Mouse (Mus musculus) limb, embryonic 12.5 days (tissue): Measurements from ENCODE around the gene Tbcc. TPM values are rescaled to one million over a fixed set of nuclear protein-coding genes. Genes with fewer than 3 reads are reported as not detected.

Source experiments
- ATAC-seq: fragments of 200-750 bp; cut with Nextera tagmentation; 2 replicates; pipeline ENCODE4 v1.8.0; 2017; ENCODE audit warnings: low read depth, moderate TSS enrichment; ENCODE audit not compliant: insufficient number of reproducible peaks, insufficient read depth, low FRiP score, low TSS enrichment
- H3K27ac ChIP-seq: fragments of 300-500 bp; sonication (generic); 2 replicates; pipeline ENCODE4 v1.5.1; 2016; ENCODE audit warnings: mild to moderate bottlenecking, moderate library complexity
- H3K27me3 ChIP-seq: fragments of 300-500 bp; sonication (generic); 2 replicates; pipeline ENCODE4 v1.6.1; 2016; ENCODE audit warnings: mild to moderate bottlenecking, moderate library complexity
- H3K36me3 ChIP-seq: fragments of 300-500 bp; sonication (generic); 2 replicates; pipeline ENCODE4 v1.6.1; 2016; ENCODE audit warnings: mild to moderate bottlenecking, moderate library complexity
- H3K4me1 ChIP-seq: fragments of 300-500 bp; sonication (generic); replicated peaks from 2 replicates; pipeline ENCODE4 v1.6.1; 2016
- H3K4me2 ChIP-seq: fragments of 300-500 bp; sonication (generic); 2 replicates; pipeline ENCODE4 v1.6.1; 2016; ENCODE audit warnings: mild to moderate bottlenecking, moderate library complexity
- H3K4me3 ChIP-seq: fragments of 300-500 bp; sonication (generic); replicated peaks from 2 replicates; pipeline ENCODE4 v1.5.1; 2016; ENCODE audit warnings: mild to moderate bottlenecking
- H3K9ac ChIP-seq: fragments of 300-500 bp; sonication (generic); replicated peaks from 2 replicates; pipeline ENCODE4 v1.6.1; 2016; ENCODE audit warnings: mild to moderate bottlenecking, moderate library complexity
- H3K9me3 ChIP-seq: fragments of 300-500 bp; sonication (generic); 2 replicates; pipeline ENCODE4 v1.6.1; 2016; ENCODE audit warnings: mild to moderate bottlenecking, moderate library complexity
- WGBS: fragments of 180-500 bp; shearing (Covaris S2); methylation state at CpG from one replicate; pipeline ENCODE4 v1.1.7; 2016; 5-methylcytosine and 5-hydroxymethylcytosine counted together
- polyA plus RNA-seq: library from polyadenylated mRNA; unstranded; fragments of >200 nt; fragmentation: Nextera tagmentation; extraction: Ambion mirVana; gene quantifications from 2 replicates; pipeline ENCODE4 v1.2.1, GENCODE M21; 2016

The Tbcc gene
- polyA plus RNA-seq, 1 experiment from 2014 or later: 78.7 TPM

GRCm38 (mm10) chr17:46870204-46870798, 20.2 kb upstream of the Tbcc start:
- no peaks in the 10 kb centered on the region for H3K36me3 ChIP-seq
- H3K9ac ChIP-seq: no peak overlapping the region
- H3K4me3 ChIP-seq: no peak overlapping the region
- H3K27me3 ChIP-seq: no peaks in the 10 kb centered on the region
- 93% methylated on average over 5 of the region's 5 CpGs for WGBS
- H3K4me1 ChIP-seq: no peaks in the 10 kb centered on the region; the same call in 1 of the 2 replicates
- no peak overlapping the region for H3K4me2 ChIP-seq
- no peak for ATAC-seq
- no peak overlapping the region for H3K27ac ChIP-seq
- 0 out of 2 replicates have a peak, but pooled peaks cover under 1% of the 10 kb centered on the region for H3K9me3 ChIP-seq

- Histone ChIP-seq H3K36me3 (no peaks in the 10 kb centered on the region), H3K4me1 (no peaks in the 10 kb centered on the region; the same call in 1 of the 2 replicates), H3K27me3 (no peaks in the 10 kb centered on the region), H3K27ac (no peak overlapping the region), H3K4me3 (no peak overlapping the region), H3K9ac (no peak overlapping the region), H3K9me3 (peaks cover 5% of the 10 kb centered on the region; the same call in 1 of the 2 replicates), H3K4me2 (no peak overlapping the region)
- WGBS: 63% methylated on average over 1 of the region's 1 CpGs
- ATAC-seq: no peak
Observed at GRCm38 (mm10) chr17:46870913-46871312, 19.6 kb upstream of the Tbcc start.

- no peak overlapping the region for H3K4me3 ChIP-seq
- H3K36me3 ChIP-seq: no peaks in the 10 kb centered on the region
- no peak overlapping the region for H3K9ac ChIP-seq
- ATAC-seq: no peak
- H3K27ac ChIP-seq: no peak overlapping the region
- no peak overlapping the region for H3K4me2 ChIP-seq
- H3K4me1 ChIP-seq: peaks cover 7% of the 10 kb centered on the region; the same call in 1 of the 2 replicates
- H3K9me3 ChIP-seq: peaks cover 5% of the 10 kb centered on the region; the same call in 1 of the 2 replicates
- 69% methylated on average over 7 of the region's 7 CpGs for WGBS
- H3K27me3 ChIP-seq: no peaks in the 10 kb centered on the region
Observed at GRCm38 (mm10) chr17:46872806-46873205, 17.7 kb upstream of the Tbcc start.

GRCm38 (mm10) chr17:46874133-46874532, 16.4 kb upstream of the Tbcc start:
- Histone ChIP-seq H3K4me1 (peaks cover 7% of the 10 kb centered on the region; the same call in 1 of the 2 replicates), H3K36me3 (no peaks in the 10 kb centered on the region), H3K9me3 (peaks cover 5% of the 10 kb centered on the region; the same call in 1 of the 2 replicates), H3K9ac (no peak overlapping the region), H3K4me3 (no peak overlapping the region), H3K4me2 (no peak overlapping the region), H3K27me3 (no peaks in the 10 kb centered on the region), H3K27ac (no peak overlapping the region)
- WGBS: 46% methylated on average over 10 of the region's 10 CpGs
- ATAC-seq: no peak

- Histone ChIP-seq H3K4me1 (peaks cover 7% of the 10 kb centered on the region; the same call in 1 of the 2 replicates), H3K27me3 (no peaks in the 10 kb centered on the region), H3K4me3 (no peak overlapping the region), H3K4me2 (no peak overlapping the region), H3K9me3 (peaks cover 5% of the 10 kb centered on the region; the same call in 1 of the 2 replicates), H3K27ac (no peak overlapping the region), H3K36me3 (no peaks in the 10 kb centered on the region), H3K9ac (no peak overlapping the region)
- WGBS: 79% methylated on average over 3 of the region's 3 CpGs
- ATAC-seq: no peak
Observed at GRCm38 (mm10) chr17:46875626-46876025, 14.9 kb upstream of the Tbcc start.

- H3K4me2 ChIP-seq: no peak overlapping the region
- H3K9me3 ChIP-seq: peaks cover 5% of the 10 kb centered on the region; the same call in 1 of the 2 replicates
- no peaks in the 10 kb centered on the region for H3K36me3 ChIP-seq
- H3K4me3 ChIP-seq: no peak overlapping the region
- ATAC-seq: no peak
- H3K4me1 ChIP-seq: peaks cover 7% of the 10 kb centered on the region; the same call in 1 of the 2 replicates
- 43% methylated on average over 8 of the region's 8 CpGs for WGBS
- no peaks in the 10 kb centered on the region for H3K27me3 ChIP-seq
- no peak overlapping the region for H3K9ac ChIP-seq
- peak overlapping the region; percentile 54 for H3K27ac ChIP-seq
Observed at GRCm38 (mm10) chr17:46876371-46876950, 14.0 kb upstream of the Tbcc start.

GRCm38 (mm10) chr17:46877061-46877460, 13.4 kb upstream of the Tbcc start:
- peaks cover 7% of the 10 kb centered on the region; the same call in 1 of the 2 replicates for H3K4me1 ChIP-seq
- H3K27me3 ChIP-seq: no peaks in the 10 kb centered on the region
- peaks cover 5% of the 10 kb centered on the region; the same call in 1 of the 2 replicates for H3K9me3 ChIP-seq
- no peak overlapping the region for H3K9ac ChIP-seq
- no peak overlapping the region for H3K4me2 ChIP-seq
- no peak for ATAC-seq
- no peaks in the 10 kb centered on the region for H3K36me3 ChIP-seq
- peak overlapping the region; percentile 54 for H3K27ac ChIP-seq
- H3K4me3 ChIP-seq: no peak overlapping the region
- 81% methylated on average over 5 of the region's 5 CpGs for WGBS

GRCm38 (mm10) chr17:46879841-46880311, 10.6 kb upstream of the Tbcc start:
- Histone ChIP-seq H3K9ac (no peak overlapping the region), H3K27me3 (no peaks in the 10 kb centered on the region), H3K36me3 (no peaks in the 10 kb centered on the region), H3K4me3 (no peak overlapping the region), H3K27ac (no peak overlapping the region), H3K4me2 (no peak overlapping the region), H3K9me3 (peaks cover 5% of the 10 kb centered on the region; the same call in 1 of the 2 replicates), H3K4me1 (peaks cover 7% of the 10 kb centered on the region; the same call in 1 of the 2 replicates)
- WGBS: 65% methylated on average over 14 of the region's 14 CpGs
- no peak for ATAC-seq

GRCm38 (mm10) chr17:46880322-46880721, 10.2 kb upstream of the Tbcc start:
- no peak for ATAC-seq
- H3K4me1 ChIP-seq: peaks cover 7% of the 10 kb centered on the region; the same call in 1 of the 2 replicates
- H3K9me3 ChIP-seq: peaks cover 4% of the 10 kb centered on the region; the same call in 1 of the 2 replicates
- no peak overlapping the region for H3K4me3 ChIP-seq
- no peak overlapping the region for H3K27ac ChIP-seq
- no peaks in the 10 kb centered on the region for H3K36me3 ChIP-seq
- no peak overlapping the region for H3K9ac ChIP-seq
- no peak overlapping the region for H3K4me2 ChIP-seq
- no peaks in the 10 kb centered on the region for H3K27me3 ChIP-seq
- 81% methylated on average over 2 of the region's 2 CpGs for WGBS

GRCm38 (mm10) chr17:46881728-46882127, 8.8 kb upstream of the Tbcc start:
- ATAC-seq: no peak
- Histone ChIP-seq H3K4me1 (peaks cover 7% of the 10 kb centered on the region), H3K36me3 (no peaks in the 10 kb centered on the region), H3K4me3 (no peak overlapping the region), H3K9ac (no peak overlapping the region), H3K27me3 (no peaks in the 10 kb centered on the region), H3K4me2 (no peak overlapping the region), H3K9me3 (no peaks in the 10 kb centered on the region), H3K27ac (no peak overlapping the region)
- 85% methylated on average over 6 of the region's 6 CpGs for WGBS

- Histone ChIP-seq H3K9me3 (no peaks in the 10 kb centered on the region), H3K9ac (no peak overlapping the region), H3K4me3 (no peak overlapping the region), H3K27me3 (no peaks in the 10 kb centered on the region), H3K36me3 (no peaks in the 10 kb centered on the region), H3K4me1 (peaks cover 6% of the 10 kb centered on the region), H3K4me2 (no peak overlapping the region), H3K27ac (0 out of 2 replicates have a peak overlapping the region, but pooled peaks have one; percentile 25)
- no peak for ATAC-seq
- WGBS: 85% methylated on average over 9 of the region's 9 CpGs
Observed at GRCm38 (mm10) chr17:46883107-46883506, 7.4 kb upstream of the Tbcc start.
